Mouse (Mus musculus) G1E (cell line): Measurements from ENCODE around the gene Zcwpw1. TPM values are rescaled to one million over a fixed set of nuclear protein-coding genes. Genes with fewer than 3 reads are reported as not detected.

ENCODE experiments used
- ATAC-seq: 2 replicates; pipeline ENCODE4 v1.8.0; 2016; ENCODE audit warnings: mild to moderate bottlenecking; ENCODE audit not compliant: insufficient number of reproducible peaks, poor library complexity, low FRiP score, severe bottlenecking; ENCODE audit errors: extremely low read depth
- DNase-seq: peaks from one replicate; pipeline ENCODE4 v3.0.0; 2012; ENCODE audit warnings: low spot score
- H3K27me3 ChIP-seq: 2 replicates; pipeline ENCODE4 v1.6.1; 2012; ENCODE audit warnings: mild to moderate bottlenecking, low read length, inconsistent platforms; ENCODE audit not compliant: insufficient read depth
- H3K36me3 ChIP-seq: replicated peaks from 2 replicates; pipeline ENCODE3; 2012; ENCODE audit warnings: mild to moderate bottlenecking, inconsistent platforms
- H3K4me1 ChIP-seq: 2 replicates; pipeline ENCODE4 v1.6.1; 2012; ENCODE audit warnings: low read depth, low read length, inconsistent platforms, mixed read lengths; ENCODE audit not compliant: insufficient read depth
- H3K4me3 ChIP-seq: 2 replicates; pipeline ENCODE4 v1.5.1; 2012; ENCODE audit warnings: low read depth, mild to moderate bottlenecking, inconsistent platforms, low read length, moderate library complexity, mixed read lengths
- H3K9me3 ChIP-seq: replicated peaks from 2 replicates; pipeline ENCODE4 v1.6.1; 2012; ENCODE audit warnings: inconsistent platforms
- CTCF ChIP-seq: IDR thresholded peaks from 2 replicates; pipeline ENCODE4 v1.5.1; 2012; ENCODE audit warnings: low read depth, low read length, inconsistent platforms, mixed read lengths
- GATA1 ChIP-seq: IDR thresholded peaks from 2 replicates; pipeline ENCODE4 v1.6.1; 2012; ENCODE audit warnings: borderline replicate concordance, low read length, inconsistent platforms, mixed read lengths
- GATA2 ChIP-seq: IDR thresholded peaks from 2 replicates; pipeline ENCODE4 v1.6.1; 2012; ENCODE audit warnings: low read depth, low read length, inconsistent platforms, borderline replicate concordance
- POLR2AphosphoS5 ChIP-seq: IDR thresholded peaks from 2 replicates; pipeline ENCODE4 v1.6.1; 2012; ENCODE audit warnings: low read depth, low read length, inconsistent platforms; ENCODE audit not compliant: insufficient replicate concordance
- TAL1 ChIP-seq: conservative IDR thresholded peaks from 2 replicates; pipeline ENCODE4 v1.6.1; 2012; ENCODE audit warnings: low read depth, low read length, inconsistent platforms, mixed read lengths
- polyA plus RNA-seq: library from polyadenylated mRNA; stranded (reverse); fragments of >175 nt; gene quantifications from 2 replicates; pipeline ENCODE4 v1.2.3, GENCODE M21; 2012
- total RNA-seq, 2 experiments: library from RNA; stranded (forward) in 1 of 2; stranded (reverse) in 1 of 2; fragments of 200-1000 nt in 1 of 2; fragments of >200 nt in 1 of 2; fragmentation: Nextera tagmentation in 1 of 2; gene quantifications; 2 replicates each; pipeline ENCODE4 v1.2.3; 2014 to 2017

The Zcwpw1 gene
- total and polyA plus RNA-seq, 3 experiments, result 0.34 to 12.9 (median 8.4) TPM

- peaks cover 23% of the 10 kb centered on the region for H3K36me3 ChIP-seq
- ATAC-seq, result no peak
- H3K4me3 ChIP-seq, result peak overlapping the region; percentile 16; the same call in 1 of the 2 replicates
- H3K27me3 ChIP-seq, result no peaks in the 10 kb centered on the region
- peaks cover 74% of the 10 kb centered on the region for H3K4me1 ChIP-seq
- no peak for DNase-seq
- no peaks in the 10 kb centered on the region for H3K9me3 ChIP-seq
- TF ChIP-seq POLR2AphosphoS5, result no peak
- TF ChIP-seq GATA2, result no peak
- TF ChIP-seq CTCF, result no peak
- TF ChIP-seq TAL1, result no peak
- no peak for TF ChIP-seq GATA1
Observed at GRCm38 (mm10) chr5:137776408-137776918, 11.1 kb upstream of the Zcwpw1 start.

- TF ChIP-seq CTCF (no peak), POLR2AphosphoS5 (no peak), GATA1 (no peak), TAL1 (no peak)
- Histone ChIP-seq H3K36me3 (peaks cover 32% of the 10 kb centered on the region), H3K4me1 (peaks cover 79% of the 10 kb centered on the region), H3K27me3 (no peaks in the 10 kb centered on the region), H3K9me3 (no peaks in the 10 kb centered on the region), H3K4me3 (no peak overlapping the region)
- ATAC-seq (no peak), DNase-seq (no peak)
Observed at GRCm38 (mm10) chr5:137777267-137777845, 10.2 kb upstream of the Zcwpw1 start.

- ATAC-seq, result peak; percentile 92
- peak within 1 kb of the TSS; percentile 90 for H3K4me3 ChIP-seq
- H3K4me1 ChIP-seq, result peaks cover 79% of the 10 kb centered on the region
- DNase-seq, result peak; percentile 96
- H3K36me3 ChIP-seq, result peaks cover 45% of the 10 kb centered on the region
- H3K27me3 ChIP-seq, result no peaks in the 10 kb centered on the region
- TF ChIP-seq CTCF (no peak), TAL1 (no peak), GATA2 (no peak), GATA1 (no peak), POLR2AphosphoS5 (no peak)
- H3K9me3 ChIP-seq, result no peaks in the 10 kb centered on the region
Observed at GRCm38 (mm10) chr5:137778635-137779034, 9.0 kb upstream of the Zcwpw1 start, which contains the start of gene Ppp1r35. TSS of gene Ppp1r35 (plus strand) at chr5:137778849.

GRCm38 (mm10) chr5:137779053-137779933, 8.3 kb upstream of the Zcwpw1 start:
- Histone ChIP-seq H3K9me3 (no peaks in the 10 kb centered on the region), H3K4me3 (peak overlapping the region; percentile 90), H3K36me3 (peaks cover 52% of the 10 kb centered on the region), H3K4me1 (peaks cover 85% of the 10 kb centered on the region), H3K27me3 (no peaks in the 10 kb centered on the region)
- no peak for TF ChIP-seq GATA2
- ATAC-seq (no peak), DNase-seq (no peak)

GRCm38 (mm10) chr5:137781661-137782060, 5.9 kb upstream of the Zcwpw1 start:
- H3K9me3 ChIP-seq, result no peaks in the 10 kb centered on the region
- TF ChIP-seq TAL1, result no peak
- no peak for TF ChIP-seq CTCF
- no peak; the same call in 1 of the 2 replicates for TF ChIP-seq POLR2AphosphoS5
- no peak for TF ChIP-seq GATA2
- TF ChIP-seq GATA1, result no peak
- H3K36me3 ChIP-seq, result peaks cover 63% of the 10 kb centered on the region
- peaks cover 80% of the 10 kb centered on the region for H3K4me1 ChIP-seq
- no peak overlapping the region; the same call in 1 of the 2 replicates for H3K4me3 ChIP-seq
- ATAC-seq (no peak), DNase-seq (no peak)
- H3K27me3 ChIP-seq, result no peaks in the 10 kb centered on the region

- TF ChIP-seq GATA1, result no peak
- peaks cover 76% of the 10 kb centered on the region for H3K4me1 ChIP-seq
- no peak for ATAC-seq
- H3K9me3 ChIP-seq, result peaks cover 4% of the 10 kb centered on the region
- H3K27me3 ChIP-seq, result peaks cover under 1% of the 10 kb centered on the region; the same call in 1 of the 2 replicates
- DNase-seq, result no peak
- peaks cover 63% of the 10 kb centered on the region for H3K36me3 ChIP-seq
- H3K4me3 ChIP-seq, result peak overlapping the region; percentile 61; the same call in 1 of the 2 replicates
Observed at GRCm38 (mm10) chr5:137782776-137783522, 4.6 kb upstream of the Zcwpw1 start.
